Mouse (Mus musculus): Measurements from ENCODE around the gene 4921539E11Rik. TPM values are rescaled to one million over a fixed set of nuclear protein-coding genes. Genes with fewer than 3 reads are reported as not detected.

The 4921539E11Rik gene
- not detected in 2 replicates for polyA plus RNA-seq (2015; fragmentation: Nextera tagmentation; extraction: Ambion mirVana)

- 74% methylated on average over 2 of the region's 2 CpGs for WGBS
- no peak for ATAC-seq
Observed at GRCm38 (mm10) chr4:103290763-103291162, at the start of gene 4921539E11Rik. Gene 4921539E11Rik, minus strand, starts transcription at chr4:103290863.

GRCm38 (mm10) chr4:103335134-103335533, 44.5 kb upstream of the 4921539E11Rik start:
- H3K27ac ChIP-seq (ENCODE audit: low read depth, low read length), result no peak overlapping the region
- H3K9ac ChIP-seq (ENCODE audit: low read depth, low read length), result no peak overlapping the region
- 84% methylated on average over 5 of the region's 5 CpGs for WGBS
- ATAC-seq, result no peak
- H3K27me3 ChIP-seq (replicated peaks; ENCODE audit: control insufficient read depth, insufficient read depth, low read length), result no peaks in the 10 kb centered on the region
- H3K4me1 ChIP-seq (ENCODE audit: control insufficient read depth, insufficient read depth, low read depth, low read length), result no peaks in the 10 kb centered on the region
- no peak overlapping the region for H3K4me2 ChIP-seq (ENCODE audit: low read length)
- no peaks in the 10 kb centered on the region for H3K9me3 ChIP-seq (ENCODE audit: control insufficient read depth, low read length)
- peaks cover 3% of the 10 kb centered on the region; the same call in 1 of the 2 replicates for H3K36me3 ChIP-seq (ENCODE audit: control insufficient read depth, insufficient read depth, low read length)
- no peak overlapping the region for H3K4me3 ChIP-seq (ENCODE audit: low read length)

More at GRCm38 (mm10) chr4:103290763-103291162, at the start of gene 4921539E11Rik:
- H3K9me3 ChIP-seq (ENCODE audit: control insufficient read depth, low read length), result no peaks in the 10 kb centered on the region
- H3K4me2 ChIP-seq (ENCODE audit: low read length), result no peak within 1 kb of the TSS
- H3K36me3 ChIP-seq (ENCODE audit: control insufficient read depth, insufficient read depth, low read length), result no peaks in the 10 kb centered on the region
- H3K4me3 ChIP-seq (ENCODE audit: low read length), result no peak within 1 kb of the TSS
- H3K27ac ChIP-seq (ENCODE audit: low read depth, low read length), result no peak within 1 kb of the TSS
- H3K27me3 ChIP-seq (replicated peaks; ENCODE audit: control insufficient read depth, insufficient read depth, low read length), result no peaks in the 10 kb centered on the region
- no peak within 1 kb of the TSS for H3K9ac ChIP-seq (ENCODE audit: low read depth, low read length)
- H3K4me1 ChIP-seq (ENCODE audit: control insufficient read depth, insufficient read depth, low read depth, low read length), result no peaks in the 10 kb centered on the region

- Histone ChIP-seq H3K9me3 (ENCODE audit: control insufficient read depth, low read length) (no peaks in the 10 kb centered on the region), H3K9ac (ENCODE audit: low read depth, low read length) (no peak overlapping the region), H3K27me3 (replicated peaks; ENCODE audit: control insufficient read depth, insufficient read depth, low read length) (no peaks in the 10 kb centered on the region), H3K4me3 (ENCODE audit: low read length) (no peak overlapping the region), H3K4me1 (ENCODE audit: control insufficient read depth, insufficient read depth, low read depth, low read length) (peaks cover 3% of the 10 kb centered on the region; the same call in 1 of the 2 replicates), H3K27ac (ENCODE audit: low read depth, low read length) (no peak overlapping the region), H3K36me3 (ENCODE audit: control insufficient read depth, insufficient read depth, low read length) (peaks cover 3% of the 10 kb centered on the region; the same call in 1 of the 2 replicates), H3K4me2 (ENCODE audit: low read length) (no peak overlapping the region)
- WGBS, result 23% methylated on average over 6 of the region's 6 CpGs
- ATAC-seq, result 0 out of 2 replicates have a peak, but pooled peaks have one; percentile 56
Observed at GRCm38 (mm10) chr4:103329348-103329747, 38.7 kb upstream of the 4921539E11Rik start.

GRCm38 (mm10) chr4:103326994-103327393, 36.3 kb upstream of the 4921539E11Rik start:
- H3K36me3 ChIP-seq (ENCODE audit: control insufficient read depth, insufficient read depth, low read length), result peaks cover under 1% of the 10 kb centered on the region; the same call in 1 of the 2 replicates
- no peak overlapping the region for H3K4me2 ChIP-seq (ENCODE audit: low read length)
- H3K9ac ChIP-seq (ENCODE audit: low read depth, low read length), result no peak overlapping the region
- H3K9me3 ChIP-seq (ENCODE audit: control insufficient read depth, low read length), result no peaks in the 10 kb centered on the region
- no peak overlapping the region for H3K27ac ChIP-seq (ENCODE audit: low read depth, low read length)
- 67% methylated on average over 3 of the region's 3 CpGs for WGBS
- no peak overlapping the region for H3K4me3 ChIP-seq (ENCODE audit: low read length)
- no peak for ATAC-seq
- H3K27me3 ChIP-seq (replicated peaks; ENCODE audit: control insufficient read depth, insufficient read depth, low read length), result no peaks in the 10 kb centered on the region
- H3K4me1 ChIP-seq (ENCODE audit: control insufficient read depth, insufficient read depth, low read depth, low read length), result peaks cover 3% of the 10 kb centered on the region; the same call in 1 of the 2 replicates

GRCm38 (mm10) chr4:103324688-103325451, 34.2 kb upstream of the 4921539E11Rik start:
- ATAC-seq, result no peak

GRCm38 (mm10) chr4:103321461-103321860, 30.8 kb upstream of the 4921539E11Rik start:
- ATAC-seq, result no peak
- Histone ChIP-seq H3K9me3 (ENCODE audit: control insufficient read depth, low read length) (no peaks in the 10 kb centered on the region), H3K27me3 (replicated peaks; ENCODE audit: control insufficient read depth, insufficient read depth, low read length) (no peaks in the 10 kb centered on the region), H3K4me2 (ENCODE audit: low read length) (no peak overlapping the region), H3K9ac (ENCODE audit: low read depth, low read length) (no peak overlapping the region), H3K4me1 (ENCODE audit: control insufficient read depth, insufficient read depth, low read depth, low read length) (no peaks in the 10 kb centered on the region), H3K4me3 (ENCODE audit: low read length) (no peak overlapping the region), H3K36me3 (ENCODE audit: control insufficient read depth, insufficient read depth, low read length) (no peaks in the 10 kb centered on the region), H3K27ac (ENCODE audit: low read depth, low read length) (no peak overlapping the region)
- 87% methylated on average over 6 of the region's 6 CpGs for WGBS

More at GRCm38 (mm10) chr4:103324688-103325451, 34.2 kb upstream of the 4921539E11Rik start:
- no peaks in the 10 kb centered on the region for H3K36me3 ChIP-seq (ENCODE audit: control insufficient read depth, insufficient read depth, low read length)
- peak overlapping the region; percentile 18 for H3K4me3 ChIP-seq (ENCODE audit: low read length)
- H3K27me3 ChIP-seq (replicated peaks; ENCODE audit: control insufficient read depth, insufficient read depth, low read length), result no peaks in the 10 kb centered on the region
- H3K27ac ChIP-seq (ENCODE audit: low read depth, low read length), result no peak overlapping the region
- peak overlapping the region; percentile 36 for H3K9ac ChIP-seq (ENCODE audit: low read depth, low read length)
- peaks cover 3% of the 10 kb centered on the region; the same call in 1 of the 2 replicates for H3K4me1 ChIP-seq (ENCODE audit: control insufficient read depth, insufficient read depth, low read depth, low read length)
- no peaks in the 10 kb centered on the region for H3K9me3 ChIP-seq (ENCODE audit: control insufficient read depth, low read length)
- WGBS, result 15% methylated on average over 17 of the region's 17 CpGs
- H3K4me2 ChIP-seq (ENCODE audit: low read length), result peak overlapping the region; percentile 53

- Histone ChIP-seq H3K9ac (ENCODE audit: low read depth, low read length) (no peak overlapping the region), H3K4me1 (ENCODE audit: control insufficient read depth, insufficient read depth, low read depth, low read length) (peaks cover 8% of the 10 kb centered on the region; the same call in 1 of the 2 replicates), H3K9me3 (ENCODE audit: control insufficient read depth, low read length) (no peaks in the 10 kb centered on the region), H3K36me3 (ENCODE audit: control insufficient read depth, insufficient read depth, low read length) (no peaks in the 10 kb centered on the region), H3K4me3 (ENCODE audit: low read length) (no peak overlapping the region), H3K27me3 (replicated peaks; ENCODE audit: control insufficient read depth, insufficient read depth, low read length) (no peaks in the 10 kb centered on the region), H3K4me2 (ENCODE audit: low read length) (no peak overlapping the region), H3K27ac (ENCODE audit: low read depth, low read length) (no peak overlapping the region)
- no peak for ATAC-seq
- 94% methylated on average over 4 of the region's 4 CpGs for WGBS
Observed at GRCm38 (mm10) chr4:103315861-103316260, 25.2 kb upstream of the 4921539E11Rik start.

- WGBS, result 28% methylated on average over 3 of the region's 3 CpGs
- Histone ChIP-seq H3K4me1 (ENCODE audit: control insufficient read depth, insufficient read depth, low read depth, low read length) (peaks cover 8% of the 10 kb centered on the region; the same call in 1 of the 2 replicates), H3K36me3 (ENCODE audit: control insufficient read depth, insufficient read depth, low read length) (no peaks in the 10 kb centered on the region), H3K4me3 (ENCODE audit: low read length) (peak overlapping the region; percentile 78), H3K9ac (ENCODE audit: low read depth, low read length) (no peak overlapping the region), H3K27ac (ENCODE audit: low read depth, low read length) (peak overlapping the region; percentile 97), H3K27me3 (replicated peaks; ENCODE audit: control insufficient read depth, insufficient read depth, low read length) (no peaks in the 10 kb centered on the region), H3K4me2 (ENCODE audit: low read length) (peak overlapping the region; percentile 59), H3K9me3 (ENCODE audit: control insufficient read depth, low read length) (no peaks in the 10 kb centered on the region)
- no peak for ATAC-seq
Observed at GRCm38 (mm10) chr4:103314526-103314910, 23.9 kb upstream of the 4921539E11Rik start.

Measured in hindbrain, embryonic 16.5 days (tissue).